Mouse (Mus musculus) layer of hippocampus, postnatal 25 days (tissue): ENCODE data around the gene Bbx. TPM values are rescaled to one million over a fixed set of nuclear protein-coding genes. Genes with fewer than 3 reads are reported as not detected.

Experiments
- DNase-seq, 2 experiments: peaks; one replicate each; pipeline ENCODE4 v3.0.0; 2022; ENCODE audit warnings: mixed read lengths in 2 of 2, low spot score in 1 of 2; ENCODE audit errors: extremely low spot score in 1 of 2
- total RNA-seq, 2 experiments: library from RNA; stranded (reverse); gene quantifications; 2 replicates each; pipeline ENCODE4 v1.2.3; 2021

Bbx gene
- total RNA-seq, 2 experiments from 2014 or later = 20.9 to 21.3 TPM

DNA sequence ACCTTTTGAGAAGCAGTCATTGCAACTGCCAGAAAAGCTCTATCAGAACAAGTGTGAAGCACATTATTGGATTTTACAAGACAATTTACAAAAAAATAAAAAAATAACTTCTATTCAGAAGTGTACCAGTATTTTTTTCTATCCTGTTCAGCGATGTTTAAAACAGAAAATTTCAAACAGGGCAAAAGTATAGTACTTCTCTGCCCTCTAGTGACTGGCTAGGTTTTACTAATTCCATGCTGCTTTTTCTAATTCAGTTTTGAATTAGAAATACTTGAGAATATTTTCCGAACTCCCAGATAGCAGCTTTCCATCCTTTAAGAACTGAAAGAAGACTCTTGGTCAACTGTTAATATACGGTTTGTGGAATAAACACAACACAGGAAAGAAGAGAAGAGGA, 110.8 kb downstream of the Bbx start:
- no peak for DNase-seq

GRCm38 (mm10) chr16:50318255-50318654, 113.9 kb downstream of the Bbx start:
- DNase-seq = no peak

DNA sequence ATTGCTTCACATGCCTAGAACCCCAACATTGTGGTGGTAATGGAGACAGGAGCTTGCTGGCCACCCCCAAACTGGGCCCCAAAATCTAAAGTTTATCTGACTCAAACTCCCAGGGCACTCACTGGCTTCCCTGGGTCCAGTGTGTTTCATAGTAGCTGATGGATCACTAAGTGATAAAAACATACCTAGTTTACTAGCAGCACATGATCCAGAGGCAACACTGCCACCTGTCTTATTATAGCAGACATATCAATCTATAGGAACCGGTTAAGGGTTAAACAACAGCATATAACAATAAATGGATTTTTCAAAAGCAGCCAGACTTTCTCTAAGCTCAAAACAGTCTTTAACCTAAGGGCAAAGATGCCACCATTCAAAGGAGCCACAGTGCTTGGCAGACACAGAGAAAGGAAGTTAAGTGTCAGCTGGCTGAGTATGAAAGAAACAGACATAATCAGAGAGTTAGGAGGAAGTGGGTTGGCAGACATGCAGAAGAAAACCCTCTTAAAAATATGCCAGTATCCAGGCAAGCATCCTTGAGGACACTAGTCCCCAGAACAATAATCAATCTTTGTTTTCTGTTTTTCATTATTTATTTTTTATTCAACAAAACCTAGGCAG, 116.7 kb downstream of the Bbx start:
- no peak for DNase-seq

GRCm38 (mm10) chr16:50311588-50311987, 120.6 kb downstream of the Bbx start:
- DNase-seq = no peak

- peak; percentile 49 to 61 for DNase-seq
Measured at GRCm38 (mm10) chr16:50309411-50310042, 122.7 kb downstream of the Bbx start.

- DNase-seq = no peak
Measured at GRCm38 (mm10) chr16:50308256-50308655, 123.9 kb downstream of the Bbx start.

DNA sequence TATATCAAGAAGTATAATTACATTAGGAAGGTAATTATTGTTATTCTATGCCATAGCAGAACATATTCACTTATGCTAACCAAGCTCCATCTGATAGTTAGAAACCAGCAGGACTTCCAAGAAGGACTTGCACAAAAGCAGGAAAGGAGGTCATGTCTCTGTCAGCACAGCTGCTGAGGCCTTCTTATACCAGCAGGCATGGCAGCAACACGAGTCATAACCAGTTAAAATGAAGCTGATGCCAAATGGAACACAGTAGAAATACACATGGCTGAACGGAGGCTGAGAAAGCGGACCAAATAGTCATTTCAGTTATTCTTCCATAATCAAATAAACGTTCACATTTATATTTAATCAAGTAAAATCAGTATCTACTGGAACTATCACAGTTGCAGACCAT, 125.0 kb downstream of the Bbx start:
- DNase-seq = no peak

- no peak for DNase-seq
Measured at GRCm38 (mm10) chr16:50306727-50307126, 125.5 kb downstream of the Bbx start.

DNA sequence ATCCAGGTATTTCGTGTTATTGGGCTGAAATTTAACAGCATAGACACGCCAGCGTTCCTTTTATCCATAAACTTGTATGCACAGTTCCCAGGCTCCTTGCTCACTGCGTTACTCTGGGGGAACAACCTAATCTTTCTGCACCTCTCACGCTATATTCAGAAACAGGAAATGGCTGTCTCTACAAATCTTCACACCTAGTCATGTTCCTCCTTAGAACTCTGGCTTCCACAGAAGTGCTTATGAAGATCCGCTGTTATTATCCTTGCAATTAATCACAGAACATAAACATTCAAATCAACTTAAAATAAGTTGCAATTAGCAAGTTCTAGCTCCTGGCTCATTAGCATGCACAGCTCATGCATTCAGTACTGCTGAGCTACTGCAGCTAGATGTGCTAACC, 127.0 kb downstream of the Bbx start:
- DNase-seq = no peak

DNA sequence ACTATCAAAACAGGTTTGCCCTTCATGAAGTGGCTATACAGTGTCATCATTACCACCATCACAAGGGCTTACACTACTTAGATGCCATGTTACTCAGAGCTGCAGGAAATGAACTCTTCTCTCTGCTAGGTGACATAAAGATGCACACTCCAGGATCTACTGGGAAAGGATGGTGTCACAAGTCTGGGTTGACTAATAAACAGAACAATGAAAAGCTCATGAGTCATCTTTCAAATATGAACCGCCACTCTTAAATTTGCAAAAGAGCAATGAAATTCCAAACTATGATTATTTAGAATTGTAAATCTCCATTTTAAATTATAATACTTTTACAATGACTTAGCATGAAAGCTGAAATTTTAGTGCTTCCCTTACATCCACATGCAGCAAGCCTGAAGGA, 129.6 kb downstream of the Bbx start:
- no peak for DNase-seq

- DNase-seq = no peak
Measured at GRCm38 (mm10) chr16:50298743-50299443, 133.3 kb downstream of the Bbx start.

DNA sequence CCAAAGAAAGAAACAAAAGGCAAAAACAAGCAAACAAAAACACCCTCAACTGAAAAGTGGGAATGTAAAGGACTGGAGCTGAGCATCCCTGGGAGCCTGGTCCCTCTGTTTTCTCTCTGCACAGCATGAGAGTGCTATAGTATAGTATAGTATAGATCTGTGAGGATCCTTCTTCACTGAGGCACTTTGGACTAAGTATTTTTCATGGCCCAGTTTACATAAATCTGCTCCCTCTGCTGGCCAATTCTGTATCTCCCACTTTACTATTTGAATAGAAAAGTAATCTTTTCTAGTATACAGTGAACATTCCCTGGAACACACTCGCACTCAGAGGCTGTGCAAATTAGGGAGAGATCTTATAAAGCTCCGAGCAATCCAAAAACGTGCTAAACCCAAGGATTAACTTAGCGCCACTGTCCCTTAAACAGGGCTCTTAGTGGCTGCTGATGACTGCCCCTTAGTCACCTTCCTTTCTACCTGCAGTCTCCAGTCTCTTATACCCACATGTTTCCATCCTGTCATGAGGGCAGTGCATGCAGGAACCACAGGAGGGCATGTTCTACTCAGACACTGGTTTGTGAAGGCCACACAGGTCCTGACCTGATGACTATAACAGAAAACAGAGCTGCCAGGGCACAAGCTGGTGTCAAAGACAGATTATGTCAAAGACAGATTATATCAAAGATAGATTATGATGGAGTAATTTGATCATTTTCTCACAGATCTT, 138.5 kb downstream of the Bbx start:
- DNase-seq = peak in 1 of 2 experiments; percentile 38

- no peak for DNase-seq
Measured at GRCm38 (mm10) chr16:50292834-50293233, 139.4 kb downstream of the Bbx start.

- DNase-seq = no peak
Measured at GRCm38 (mm10) chr16:50289764-50290163, 142.4 kb downstream of the Bbx start.

GRCm38 (mm10) chr16:50272813-50273212, 159.4 kb downstream of the Bbx start:
- DNase-seq = no peak

GRCm38 (mm10) chr16:50262647-50263046, 169.5 kb downstream of the Bbx start:
- DNase-seq = no peak

- no peak for DNase-seq
Measured at GRCm38 (mm10) chr16:50262209-50262608, 170.0 kb downstream of the Bbx start.

- no peak for DNase-seq
Measured at GRCm38 (mm10) chr16:50261741-50262140, 170.4 kb downstream of the Bbx start.

DNA sequence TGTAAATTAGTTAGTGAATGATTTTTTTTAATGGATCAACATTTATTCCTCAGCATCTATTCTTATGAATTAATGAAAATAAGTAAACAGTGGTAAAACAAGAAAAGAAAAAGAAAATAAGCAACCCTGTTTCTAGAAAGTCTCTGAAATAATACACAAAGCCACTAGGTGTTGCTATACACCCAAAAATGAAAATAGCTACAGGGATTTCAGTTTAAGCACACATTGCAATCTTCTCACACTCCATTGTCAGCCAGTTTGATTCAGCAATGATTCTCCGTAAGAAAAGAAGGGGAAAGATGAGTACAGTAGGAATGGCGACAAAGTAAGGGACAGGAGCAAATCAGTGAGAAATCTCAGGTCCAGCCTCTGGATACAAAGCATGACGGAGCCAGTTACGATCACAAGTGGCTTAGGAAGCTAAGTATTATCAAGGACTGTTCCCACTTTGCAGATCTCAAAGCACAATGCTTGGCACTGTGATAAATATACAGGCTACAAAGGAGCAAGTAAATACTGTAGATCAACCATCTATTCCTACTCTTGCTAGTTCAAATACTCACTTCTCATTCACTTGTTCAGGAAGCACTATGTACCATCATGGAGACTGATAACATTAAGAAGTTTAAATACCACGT, 177.5 kb downstream of the Bbx start:
- no peak for DNase-seq

GRCm38 (mm10) chr16:50251417-50251975, 180.7 kb downstream of the Bbx start:
- no peak for DNase-seq
